8 mouse cellular contexts compared by ENCODE assay signal in the genomic region with DNA sequence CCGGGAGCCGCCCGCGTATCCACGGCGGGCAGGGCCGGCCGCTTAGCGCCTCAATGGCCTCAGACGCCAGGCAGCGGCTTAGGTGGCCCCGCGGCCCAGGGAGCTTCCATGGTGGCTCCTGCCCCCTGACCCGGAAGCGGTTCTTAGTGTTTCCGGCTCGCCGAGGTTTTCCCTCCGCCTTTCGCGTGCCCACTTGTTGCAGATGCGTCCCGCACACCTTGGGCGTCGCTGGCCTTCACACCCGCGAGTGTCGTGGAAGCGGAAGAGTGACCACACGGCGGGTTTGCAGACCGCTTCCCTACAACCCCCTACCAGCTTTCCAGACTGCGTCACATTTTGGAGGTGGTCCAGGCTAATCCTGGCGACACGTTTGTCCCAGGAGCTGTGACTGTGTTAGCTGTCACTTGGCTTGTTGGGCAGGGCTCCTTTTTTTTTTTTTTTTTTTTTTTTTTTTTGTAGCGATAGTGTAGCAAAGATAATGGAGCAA. TPM values are rescaled to one million over a fixed set of nuclear protein-coding genes. Genes with fewer than 3 reads are reported as not detected.
DNase-seq lines count a peak whose midpoint lies in the region; ATAC-seq lines count a peak whose summit lies in the region.

A gene (minus strand): TSS at position 120 of the 487 bp plus-strand sequence.

- DNase-seq in adrenal gland, adult 18-20 months (ENCODE audit: low spot score in 2 of 2): peak; percentile 92 to 95
- DNase-seq in embryo, embryonic 11 days: peak; percentile 96
- peak; percentile 88 for DNase-seq in gastrocnemius, postnatal 25 days
- DNase-seq in intestine, embryonic 14.5 days (ENCODE audit: low spot score): peak; percentile 99
- DNase-seq in left cerebral cortex, postnatal 14 days (ENCODE audit: low spot score in 2 of 2): peak; percentile 95
- peak; percentile 94 for DNase-seq in mesoderm, embryonic 11.5 days (ENCODE audit: low read depth, low spot score)
- peak; percentile 87 to 89 for DNase-seq in right cerebral cortex, postnatal 36 days (ENCODE audit: low spot score in 2 of 2)
- DNase-seq in yolk sac, embryonic 10.5 days (ENCODE audit: low spot score): peak; percentile 93

- H3K4me2 ChIP-seq in intestine, embryonic 14.5 days (ENCODE audit: low read length): peak within 1 kb of the TSS; percentile 59

- H3K27ac ChIP-seq in intestine, embryonic 14.5 days (ENCODE audit: low read depth): peak within 1 kb of the TSS; percentile 81

- H3K36me3 ChIP-seq in intestine, embryonic 14.5 days (ENCODE audit: control insufficient read depth, insufficient read depth, low read length): peaks cover 40% of the 10 kb centered on the region

- ATAC-seq in intestine, embryonic 14.5 days (replicated peaks; ENCODE audit: low FRiP score, low TSS enrichment, low read depth): peak; percentile 84

- under 1% methylated on average over 36 of the region's 36 CpGs for WGBS in intestine, embryonic 14.5 days

- peaks cover 11% of the 10 kb centered on the region; the same call in 1 of the 2 replicates for H3K4me1 ChIP-seq in intestine, embryonic 14.5 days (replicated peaks; ENCODE audit: control insufficient read depth, insufficient read depth, low read length)

- intact Hi-C loops in left cerebral cortex, postnatal 14 days (cut with DNase I): no loop called here

- H3K9ac ChIP-seq in intestine, embryonic 14.5 days (ENCODE audit: low read length): peak within 1 kb of the TSS; percentile 96

- H3K4me3 ChIP-seq in intestine, embryonic 14.5 days (ENCODE audit: low read depth, low read length): peak within 1 kb of the TSS; percentile 83

- H3K9me3 ChIP-seq in intestine, embryonic 14.5 days (ENCODE audit: control insufficient read depth, low read length): no peaks in the 10 kb centered on the region

- H3K27me3 ChIP-seq in intestine, embryonic 14.5 days (replicated peaks; ENCODE audit: control insufficient read depth, insufficient read depth, low read length): no peaks in the 10 kb centered on the region

RNA-seq across cellular contexts. Expression of the gene that starts here (rescaled TPM):
- 10 to 100 TPM; 90.7 to 95.5 TPM for total RNA-seq in adrenal gland, adult 18-20 months (2021)
- total RNA-seq in gastrocnemius, postnatal 25 days (2021): 10 to 100 TPM; 76.8 to 83.5 TPM
- 16.5 and 17.2 TPM in 2 replicates for polyA plus RNA-seq in intestine, embryonic 14.5 days (2014; fragmentation: Nextera tagmentation; extraction: Ambion mirVana)
- 10 to 100 TPM; 25.1 to 26.4 TPM for total RNA-seq in left cerebral cortex, postnatal 14 days (2021)

Comparison
In these comparisons a context has a peak if more than half of its experiments do, and no peak if none do; other contexts are left out.
1. Peak in every context shown above with its lines: DNase-seq, ATAC-seq, H3K4me3 ChIP-seq and H3K27ac ChIP-seq.